Mouse (Mus musculus) kidney, postnatal 0 days (tissue): Measurements from ENCODE around the gene Ppl. TPM values are rescaled to one million over a fixed set of nuclear protein-coding genes. Genes with fewer than 3 reads are reported as not detected.
A peak's percentile ranks its signal among the peaks of the same experiment; 100 is the strongest.

Experiments used
- ATAC-seq: fragments of 200-750 bp; cut with Nextera tagmentation; replicated peaks from 2 replicates; pipeline ENCODE4 v1.8.0; 2017; ENCODE audit warnings: low read depth, moderate number of reproducible peaks, moderate TSS enrichment, moderate library complexity; ENCODE audit not compliant: low FRiP score
- DNase-seq: peaks from one replicate; pipeline ENCODE4 v3.0.0-alpha.2; 2016; ENCODE audit warnings: low spot score
- H3K27ac ChIP-seq: fragments of 300-500 bp; sonication (generic); 2 replicates; pipeline ENCODE4 v1.5.1; 2014; ENCODE audit warnings: mild to moderate bottlenecking
- H3K27me3 ChIP-seq: fragments of 300-500 bp; sonication (generic); 2 replicates; pipeline ENCODE4 v1.6.1; 2014; ENCODE audit warnings: low read length, mixed read lengths; ENCODE audit not compliant: insufficient read depth
- H3K36me3 ChIP-seq: fragments of 300-500 bp; sonication (generic); 2 replicates; pipeline ENCODE4 v1.6.1; 2014; ENCODE audit warnings: low read length, mixed read lengths; ENCODE audit not compliant: insufficient read depth
- H3K4me1 ChIP-seq: fragments of 300-500 bp; sonication (generic); replicated peaks from 2 replicates; pipeline ENCODE4 v1.6.1; 2014; ENCODE audit warnings: antibody characterized with exemption, low read length, mixed read lengths; ENCODE audit not compliant: insufficient read depth
- H3K4me2 ChIP-seq: fragments of 300-500 bp; sonication (generic); 2 replicates; pipeline ENCODE4 v1.6.1; 2014; ENCODE audit warnings: mild to moderate bottlenecking, low read length, moderate library complexity, mixed read lengths
- H3K4me3 ChIP-seq: fragments of 300-500 bp; sonication (generic); replicated peaks from 2 replicates; pipeline ENCODE4 v1.5.1; 2014; ENCODE audit warnings: low read depth, low read length
- H3K9ac ChIP-seq: fragments of 300-500 bp; sonication (generic); 2 replicates; pipeline ENCODE4 v1.6.1; 2014; ENCODE audit warnings: low read depth, low read length
- H3K9me3 ChIP-seq: fragments of 300-500 bp; sonication (generic); replicated peaks from 2 replicates; pipeline ENCODE4 v1.6.1; 2016; ENCODE audit warnings: low read length, inconsistent platforms, mixed read lengths
- CTCF ChIP-seq: IDR thresholded peaks from 2 replicates; pipeline ENCODE4 v1.5.1; 2016; ENCODE audit warnings: antibody characterized with exemption, low read depth, mild to moderate bottlenecking, moderate library complexity
- WGBS: fragments of 180-500 bp; shearing (Covaris S2); extraction: QIAGEN DNeasy Blood & Tissue Kit; methylation state at CpG from one replicate; pipeline ENCODE4 v1.1.7; 2014; 5-methylcytosine and 5-hydroxymethylcytosine counted together
- polyA plus RNA-seq: library from polyadenylated mRNA; unstranded; fragments of >200 nt; fragmentation: Nextera tagmentation; extraction: Ambion mirVana; gene quantifications from 2 replicates; pipeline ENCODE4 v1.2.1, GENCODE M21; 2015

Ppl gene
- polyA plus RNA-seq, 1 experiment from 2014 or later = 2.8 TPM

- DNase-seq (no peak), ATAC-seq (no peak)
- TF ChIP-seq CTCF = no peak
- 3% methylated on average over 25 of the region's 25 CpGs for WGBS
- Histone ChIP-seq H3K4me1 (no peaks in the 10 kb centered on the region), H3K9me3 (no peaks in the 10 kb centered on the region), H3K4me3 (peak overlapping the region; percentile 39), H3K4me2 (peak overlapping the region; percentile 59), H3K36me3 (no peaks in the 10 kb centered on the region), H3K9ac (peak overlapping the region; percentile 51; the same call in 1 of the 2 replicates), H3K27me3 (peaks cover 18% of the 10 kb centered on the region; the same call in 1 of the 2 replicates), H3K27ac (no peak overlapping the region)
These were observed 834 bp downstream of the Ppl start for GRCm38 (mm10) chr16:5131251-5131922.

DNA sequence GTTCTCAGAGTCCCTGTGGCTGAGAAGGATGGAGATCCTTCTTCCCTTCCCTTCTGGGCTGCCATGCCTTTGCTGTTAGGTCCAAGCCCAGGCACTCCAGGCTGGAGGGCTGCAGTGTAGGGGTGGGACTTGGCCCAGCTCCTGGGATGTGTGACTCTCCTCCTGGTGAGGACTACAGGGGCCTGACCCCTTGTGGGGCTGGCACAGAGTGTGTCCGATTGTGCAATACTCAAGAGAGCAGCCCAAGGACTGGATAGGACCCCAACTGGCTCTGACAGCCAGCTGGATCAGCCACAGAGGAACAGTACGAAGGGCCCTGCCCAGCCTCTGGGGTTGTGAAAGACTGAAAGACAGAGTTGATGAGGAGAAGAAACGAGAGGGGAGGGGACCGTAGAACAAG lies 1.5 kb downstream of the Ppl start:
- H3K4me3 ChIP-seq = no peak overlapping the region
- no peaks in the 10 kb centered on the region for H3K36me3 ChIP-seq
- H3K27me3 ChIP-seq = peaks cover 18% of the 10 kb centered on the region; the same call in 1 of the 2 replicates
- no peaks in the 10 kb centered on the region for H3K9me3 ChIP-seq
- no peak overlapping the region for H3K9ac ChIP-seq
- no peak for DNase-seq
- H3K27ac ChIP-seq = no peak overlapping the region
- H3K4me2 ChIP-seq = 0 out of 2 replicates have a peak overlapping the region, but pooled peaks have one; percentile 59
- TF ChIP-seq CTCF = no peak
- ATAC-seq = no peak
- no peaks in the 10 kb centered on the region for H3K4me1 ChIP-seq
- WGBS = 10% methylated on average over 4 of the region's 4 CpGs

- no peaks in the 10 kb centered on the region for H3K36me3 ChIP-seq
- 43% methylated on average over 2 of the region's 2 CpGs for WGBS
- no peaks in the 10 kb centered on the region for H3K4me1 ChIP-seq
- H3K27me3 ChIP-seq = peaks cover 18% of the 10 kb centered on the region; the same call in 1 of the 2 replicates
- no peak overlapping the region for H3K4me2 ChIP-seq
- ATAC-seq (no peak), DNase-seq (no peak)
- H3K4me3 ChIP-seq = no peak overlapping the region
- H3K27ac ChIP-seq = no peak overlapping the region
- no peak for TF ChIP-seq CTCF
- no peaks in the 10 kb centered on the region for H3K9me3 ChIP-seq
- H3K9ac ChIP-seq = no peak overlapping the region
These were observed 2.0 kb downstream of the Ppl start for GRCm38 (mm10) chr16:5130196-5130595.

DNA sequence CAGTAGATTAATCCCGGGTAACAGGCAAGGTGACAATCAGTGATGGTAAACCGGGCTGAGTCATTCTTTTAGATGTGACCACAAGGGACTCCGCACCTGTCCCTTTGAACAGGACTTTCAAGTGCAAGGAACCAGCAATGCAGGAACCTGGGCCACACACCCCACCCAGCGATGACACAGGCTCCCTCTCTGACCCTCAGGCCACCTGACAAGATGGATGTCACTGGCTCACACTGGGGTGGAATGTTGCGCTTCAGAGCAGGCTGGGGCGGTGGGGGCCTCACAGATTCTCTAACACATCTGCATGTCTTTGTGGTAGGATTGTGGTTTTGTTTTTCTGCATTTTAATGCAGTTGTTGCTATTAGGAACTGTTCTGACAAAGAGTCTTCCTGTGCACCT lies 8.7 kb downstream of the Ppl start:
- Histone ChIP-seq H3K27ac (no peak overlapping the region), H3K4me1 (no peaks in the 10 kb centered on the region), H3K9me3 (no peaks in the 10 kb centered on the region), H3K36me3 (no peaks in the 10 kb centered on the region), H3K27me3 (no peaks in the 10 kb centered on the region), H3K4me2 (no peak overlapping the region), H3K9ac (no peak overlapping the region), H3K4me3 (no peak overlapping the region)
- ATAC-seq (no peak), DNase-seq (no peak)
- no peak for TF ChIP-seq CTCF
- WGBS = 57% methylated on average over 6 of the region's 6 CpGs

GRCm38 (mm10) chr16:5119845-5120244 lies 12.4 kb downstream of the Ppl start:
- ATAC-seq (no peak), DNase-seq (no peak)
- Histone ChIP-seq H3K36me3 (no peaks in the 10 kb centered on the region), H3K4me2 (no peak overlapping the region), H3K27me3 (no peaks in the 10 kb centered on the region), H3K4me3 (no peak overlapping the region), H3K27ac (no peak overlapping the region), H3K9me3 (no peaks in the 10 kb centered on the region), H3K9ac (no peak overlapping the region), H3K4me1 (no peaks in the 10 kb centered on the region)
- no peak for TF ChIP-seq CTCF
- 68% methylated on average over 4 of the region's 4 CpGs for WGBS

DNA sequence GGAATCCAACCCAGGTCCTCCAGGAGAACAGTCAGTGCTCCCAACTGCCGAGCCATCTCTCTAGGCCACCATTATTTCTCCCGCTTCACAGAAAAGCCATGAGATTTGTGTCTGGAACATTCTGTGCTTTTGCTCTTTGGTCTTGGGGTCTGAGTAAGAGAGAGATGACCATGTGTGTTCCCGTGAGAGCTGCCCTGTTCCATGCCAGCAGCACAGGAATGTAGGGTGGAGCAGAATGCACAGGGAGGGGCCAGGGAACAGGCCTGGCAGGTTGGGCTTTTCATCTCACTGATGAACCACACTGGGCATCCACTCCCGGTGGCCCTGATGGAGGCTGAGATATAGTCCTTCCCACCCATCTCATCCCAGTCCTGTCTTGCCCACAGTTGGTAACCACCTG lies 12.8 kb downstream of the Ppl start:
- WGBS = 62% methylated on average over 4 of the region's 4 CpGs
- ATAC-seq = peak; percentile 90
- peak; percentile 25 for DNase-seq
- Histone ChIP-seq H3K36me3 (no peaks in the 10 kb centered on the region), H3K9ac (no peak overlapping the region), H3K4me3 (no peak overlapping the region), H3K27me3 (no peaks in the 10 kb centered on the region), H3K9me3 (no peaks in the 10 kb centered on the region), H3K4me1 (no peaks in the 10 kb centered on the region), H3K4me2 (no peak overlapping the region), H3K27ac (no peak overlapping the region)
- no peak for TF ChIP-seq CTCF
